Comparison of ENCODE assay signal across 16 mouse cellular contexts in the genomic region with DNA sequence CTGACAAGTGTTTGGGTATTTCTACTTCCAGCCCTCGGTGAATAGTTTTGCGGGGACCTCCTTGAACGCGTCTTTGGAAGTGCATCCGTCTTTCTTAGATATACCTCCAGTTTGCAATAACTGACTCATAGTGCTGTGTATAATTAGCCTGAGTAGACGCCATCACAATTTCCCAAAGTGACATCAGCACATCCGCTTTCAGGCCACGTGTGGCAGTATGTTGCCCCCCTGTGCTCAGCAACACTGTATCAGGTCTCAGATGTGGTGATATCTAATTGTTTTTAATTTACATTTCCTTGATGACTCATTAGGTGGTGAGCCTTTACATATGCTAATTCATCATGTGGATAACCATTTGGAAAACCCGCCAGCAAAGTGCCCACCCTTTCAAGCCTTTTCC.
"Had no signal": no experiment of that assay in that cellular context is flagged by ENCODE, and none has a peak within 500 bp of the region (broad histone marks: within the 10 kb centered on the region; RNA-seq: fewer than 3 reads in every experiment).

No protein-coding gene starts in this region.

- H3K27ac ChIP-seq: layer of hippocampus, adult 2 months; limb, embryonic 13.5 days; liver, embryonic 14.5 days; midbrain, embryonic 13.5 days; neural tube, embryonic 12.5 days; stomach, postnatal 0 days had no signal

- H3K4me3 ChIP-seq: layer of hippocampus, adult 2 months; limb, embryonic 13.5 days; midbrain, embryonic 13.5 days; myocyte; neural tube, embryonic 12.5 days had no signal

- H3K4me2 ChIP-seq: limb, embryonic 13.5 days; midbrain, embryonic 13.5 days; neural tube, embryonic 12.5 days had no signal

- DNase-seq: kidney, postnatal 10 days; kidney, postnatal 4 days; left cerebral cortex, postnatal 4 days; lung, adult 2 months; lung, postnatal 36 days; right cerebral cortex, adult 18-20 months; right cerebral cortex, postnatal 25 days; thymus, postnatal 14 days had no signal

- ATAC-seq: lung, postnatal 0 days; midbrain, embryonic 13.5 days had no signal

- H3K9me3 ChIP-seq: limb, embryonic 13.5 days; midbrain, embryonic 13.5 days; neural tube, embryonic 12.5 days had no signal

- H3K27me3 ChIP-seq: limb, embryonic 13.5 days; midbrain, embryonic 13.5 days; neural tube, embryonic 12.5 days had no signal

- H3K9ac ChIP-seq: limb, embryonic 13.5 days; liver, embryonic 14.5 days; midbrain, embryonic 13.5 days; neural tube, embryonic 12.5 days had no signal
